Mouse (Mus musculus) kidney, adult 2 months (tissue): ENCODE measurements around the gene Met. TPM values are rescaled to one million over a fixed set of nuclear protein-coding genes. Genes with fewer than 3 reads are reported as not detected.

Experiments used
- DNase-seq: peaks from one replicate; pipeline ENCODE4 v3.0.0; 2021
- H3K27ac ChIP-seq: fragments of 200-500 bp; 2 replicates; pipeline ENCODE4 v1.5.1; 2012; ENCODE audit warnings: low read depth, low read length, control low read depth, inconsistent platforms; ENCODE audit not compliant: insufficient read depth
- H3K27me3 ChIP-seq: fragments of 200-500 bp; replicated peaks from 2 replicates; pipeline ENCODE4 v1.6.1; 2012; ENCODE audit warnings: mild to moderate bottlenecking, moderate library complexity, low read length, inconsistent platforms; ENCODE audit not compliant: control insufficient read depth, insufficient read depth
- H3K36me3 ChIP-seq: fragments of 200-500 bp; 2 replicates; pipeline ENCODE4 v1.6.1; 2012; ENCODE audit warnings: mild to moderate bottlenecking, moderate library complexity, low read length, inconsistent platforms; ENCODE audit not compliant: control insufficient read depth, insufficient read depth
- H3K4me1 ChIP-seq: fragments of 200-500 bp; 2 replicates; pipeline ENCODE4 v1.6.1; 2011; ENCODE audit warnings: low read length; ENCODE audit not compliant: control insufficient read depth, insufficient read depth
- H3K4me3 ChIP-seq: fragments of 200-500 bp; 2 replicates; pipeline ENCODE4 v1.5.1; 2011; ENCODE audit warnings: mild to moderate bottlenecking, low read depth, low read length, control low read depth; ENCODE audit not compliant: insufficient read depth
- CTCF ChIP-seq: fragments of 200-500 bp; conservative IDR thresholded peaks from 2 replicates; pipeline ENCODE4 v1.5.1; 2011; ENCODE audit warnings: low read depth, mild to moderate bottlenecking, control low read depth, low read length, moderate library complexity, mixed read lengths; ENCODE audit not compliant: insufficient read depth, insufficient read length
- POLR2A ChIP-seq: fragments of 200-500 bp; IDR thresholded peaks from one replicate; pipeline ENCODE4 v1.6.1; 2011; ENCODE audit warnings: low read depth, low read length, control low read depth
- WGBS: fragments of 180-500 bp; shearing (Covaris S2); methylation state at CpG from one replicate; pipeline ENCODE4 v1.1.7; 2018; 5-methylcytosine and 5-hydroxymethylcytosine counted together
- polyA plus RNA-seq: library from polyadenylated mRNA; depleted of rRNA; stranded (reverse); fragments of >200 nt; gene quantifications from 2 replicates; pipeline ENCODE4 v1.2.3, GENCODE M21; 2012

The Met gene
- polyA plus RNA-seq, 1 experiment: 31.1 TPM

DNA sequence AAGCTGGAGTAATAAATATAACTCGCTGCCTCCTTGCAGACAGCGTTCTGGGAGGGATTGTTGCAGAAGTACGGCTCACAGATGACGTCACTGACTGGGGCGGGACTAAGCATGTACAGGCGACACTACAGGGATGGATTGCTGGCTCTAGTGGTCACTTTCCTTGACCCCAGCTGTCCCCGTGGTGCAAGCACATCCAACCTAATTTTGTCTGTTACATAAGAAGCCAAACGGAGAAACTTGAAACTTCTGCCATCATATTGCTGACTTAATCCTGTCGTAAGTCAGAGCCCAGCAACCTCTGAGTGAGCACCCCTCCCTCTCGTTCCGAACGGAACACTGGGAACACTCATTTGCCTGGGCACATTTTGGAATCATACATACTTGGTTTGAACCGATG is 120.4 kb downstream of the Met start:
- Histone ChIP-seq H3K4me1 (no peaks in the 10 kb centered on the region; the same call in 1 of the 2 replicates), H3K27ac (no peak overlapping the region), H3K27me3 (no peaks in the 10 kb centered on the region), H3K36me3 (no peaks in the 10 kb centered on the region), H3K4me3 (peak overlapping the region; percentile 14)
- TF ChIP-seq CTCF (no peak), POLR2A (no peak)
- WGBS: 15% methylated on average over 13 of the region's 13 CpGs
- peak; percentile 73 for DNase-seq

DNA sequence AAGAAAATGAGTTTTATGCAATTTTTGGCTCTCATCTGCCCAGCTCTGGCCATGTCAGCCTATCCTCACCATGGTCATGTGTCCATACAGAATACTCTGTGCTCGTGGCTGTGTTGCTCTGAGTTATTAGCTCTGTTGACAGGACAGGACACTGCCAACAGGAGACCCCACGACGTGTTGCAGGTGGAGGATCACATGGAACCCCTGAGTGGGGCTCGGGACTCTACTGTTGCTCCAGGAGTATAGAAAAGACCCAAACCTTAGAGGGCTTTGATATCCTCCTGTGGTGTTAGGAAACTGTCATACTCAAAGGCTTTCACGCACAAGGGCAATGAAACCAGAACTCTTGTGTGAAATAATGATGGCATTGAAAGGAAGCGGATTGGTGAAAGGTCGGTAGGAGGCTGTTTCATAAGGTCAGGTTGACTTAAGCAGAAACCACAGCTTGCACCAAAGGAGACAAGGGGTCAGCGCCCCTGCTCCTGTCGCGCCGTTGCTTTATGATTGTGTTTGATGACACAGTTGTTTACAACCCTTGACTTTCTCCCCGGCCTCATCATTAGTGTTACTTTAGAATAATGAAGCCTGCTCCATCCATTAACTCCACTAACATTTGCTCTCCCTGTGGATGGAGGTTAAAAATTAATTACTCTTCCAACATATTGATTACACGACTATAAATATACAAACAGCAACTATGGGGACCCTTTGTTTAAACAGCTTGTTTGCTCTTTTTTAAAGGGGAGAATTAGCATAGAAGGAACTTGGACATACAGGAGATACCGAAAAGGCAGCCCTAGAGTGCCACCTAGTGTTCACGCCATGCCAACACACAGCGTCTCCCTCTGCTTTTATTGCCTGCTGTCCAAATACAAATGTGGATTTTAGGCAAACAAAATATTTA is 125.7 kb downstream of the Met start:
- Histone ChIP-seq H3K27ac (no peak overlapping the region), H3K27me3 (no peaks in the 10 kb centered on the region), H3K36me3 (no peaks in the 10 kb centered on the region), H3K4me3 (no peak overlapping the region), H3K4me1 (no peaks in the 10 kb centered on the region; the same call in 1 of the 2 replicates)
- WGBS: 22% methylated on average over 16 of the region's 16 CpGs
- DNase-seq: peak; percentile 77
- TF ChIP-seq CTCF (peak; percentile 94), POLR2A (no peak)

DNA sequence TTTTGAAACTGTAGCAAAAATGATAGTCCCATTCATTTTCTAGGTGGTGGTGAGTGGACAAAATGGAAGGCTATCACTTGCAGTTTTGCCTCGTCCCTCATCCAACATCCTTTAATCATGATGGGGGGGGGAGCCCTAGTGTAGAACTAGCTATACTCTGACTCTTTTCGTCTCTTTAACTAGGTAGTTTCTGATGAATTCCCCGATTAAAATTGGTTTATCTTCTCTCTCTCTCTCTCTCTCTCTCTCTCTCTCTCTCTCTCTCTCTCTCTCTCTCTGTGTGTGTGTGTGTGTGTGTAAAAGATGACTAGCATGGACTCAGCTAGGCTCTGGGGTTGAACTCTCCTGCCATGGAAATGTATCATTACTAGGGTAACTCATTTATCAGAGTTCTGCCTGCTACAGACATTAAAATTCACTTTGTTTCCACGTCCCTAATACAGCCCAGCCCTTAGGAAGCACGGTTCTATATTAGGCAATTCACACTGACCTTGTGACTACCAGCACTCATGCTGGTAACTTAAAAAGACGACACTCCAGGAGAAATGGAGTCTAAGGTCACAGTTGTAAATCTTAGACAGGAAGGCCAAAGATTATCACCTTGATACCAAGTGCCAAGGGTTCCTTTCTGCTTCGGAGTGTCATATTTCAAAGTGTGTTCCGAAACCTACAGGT is 126.5 kb downstream of the Met start:
- DNase-seq: no peak
- H3K27me3 ChIP-seq: no peaks in the 10 kb centered on the region
- 35% methylated on average over 8 of the region's 8 CpGs for WGBS
- H3K4me3 ChIP-seq: no peak overlapping the region
- H3K36me3 ChIP-seq: no peaks in the 10 kb centered on the region
- H3K27ac ChIP-seq: no peak overlapping the region
- no peaks in the 10 kb centered on the region; the same call in 1 of the 2 replicates for H3K4me1 ChIP-seq
- TF ChIP-seq POLR2A (no peak), CTCF (no peak)

DNA sequence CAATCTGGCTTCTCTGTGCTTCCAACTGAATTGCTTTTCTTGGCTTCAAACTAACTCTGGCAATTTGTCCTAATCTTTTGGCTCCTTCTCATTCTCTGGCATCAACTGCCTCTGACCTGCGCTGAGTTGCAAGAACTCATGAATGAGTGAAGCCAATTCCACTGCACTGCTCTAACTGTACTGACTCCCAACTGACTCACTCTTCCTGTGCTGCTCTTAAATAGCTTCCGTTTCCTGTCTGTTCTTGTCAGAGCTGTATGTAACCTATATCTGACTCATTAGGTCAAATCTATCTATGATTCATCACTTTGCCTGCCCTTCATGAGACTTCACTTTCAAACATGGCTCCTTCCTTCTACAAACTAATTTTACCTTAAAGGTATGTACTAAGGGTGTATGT is 130.4 kb downstream of the Met start:
- Histone ChIP-seq H3K27ac (no peak overlapping the region), H3K4me1 (no peaks in the 10 kb centered on the region; the same call in 1 of the 2 replicates), H3K4me3 (no peak overlapping the region), H3K27me3 (no peaks in the 10 kb centered on the region), H3K36me3 (no peaks in the 10 kb centered on the region)
- TF ChIP-seq POLR2A (no peak), CTCF (no peak)
- WGBS: 81% methylated on average over 2 of the region's 2 CpGs
- DNase-seq: no peak

DNA sequence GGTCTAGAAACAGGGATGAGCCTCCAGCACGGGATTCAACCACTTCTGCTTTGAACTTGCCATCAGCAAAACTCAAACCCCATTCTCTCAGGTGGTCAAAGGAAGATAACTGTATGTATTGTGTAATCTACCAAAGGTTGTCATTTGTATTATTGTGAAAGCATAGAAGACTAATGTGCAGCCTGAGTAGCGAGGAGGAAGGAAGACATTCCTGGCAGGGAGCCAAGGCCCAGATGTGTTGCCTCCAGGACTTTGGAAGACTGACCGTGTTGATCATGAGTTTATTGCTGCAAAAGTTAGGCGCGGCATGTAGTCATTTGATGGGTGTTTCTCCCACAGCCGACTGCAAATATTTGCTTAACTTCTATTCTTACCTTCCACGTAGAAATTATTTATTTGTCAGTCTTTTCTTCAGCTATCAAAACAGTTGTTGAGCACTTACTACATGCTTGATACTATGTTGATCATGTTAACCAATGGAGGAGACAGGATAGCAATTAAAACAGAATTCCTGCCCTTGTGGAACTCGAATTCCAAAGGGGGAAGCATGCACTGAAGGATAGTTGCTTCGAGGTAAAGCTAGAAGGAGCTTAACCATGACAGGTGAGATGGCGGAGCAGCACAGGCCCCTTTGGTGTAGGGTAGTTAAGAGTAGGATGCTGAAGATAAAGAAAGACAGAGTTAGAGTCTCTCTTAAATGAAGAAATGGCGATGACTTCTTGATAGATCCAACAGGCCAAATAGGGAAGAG is 132.3 kb downstream of the Met start:
- Histone ChIP-seq H3K27ac (no peak overlapping the region), H3K36me3 (no peaks in the 10 kb centered on the region), H3K4me1 (no peaks in the 10 kb centered on the region), H3K4me3 (no peak overlapping the region), H3K27me3 (no peaks in the 10 kb centered on the region)
- 53% methylated on average over 11 of the region's 11 CpGs for WGBS
- peak; percentile 47 for DNase-seq
- no peak for TF ChIP-seq CTCF
- no peak for TF ChIP-seq POLR2A

DNA sequence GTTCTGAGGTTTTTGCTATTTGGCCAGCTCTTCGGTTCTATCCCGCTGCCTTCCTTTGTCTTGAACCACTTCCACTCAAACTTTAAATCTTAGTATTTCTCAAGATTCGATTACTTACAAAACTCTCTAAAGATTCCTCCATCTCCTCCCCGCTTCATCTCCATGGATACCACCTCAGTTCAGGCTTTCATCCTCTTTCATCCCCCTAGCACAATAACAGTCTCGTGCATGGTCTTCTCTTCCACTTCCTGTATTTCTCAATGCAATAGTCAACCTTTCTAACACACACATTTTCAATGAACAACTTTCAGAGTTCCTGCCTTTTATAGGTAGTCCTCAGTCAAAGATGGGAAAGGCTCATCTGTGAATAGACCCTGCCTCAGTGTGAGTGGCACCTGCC is 135.8 kb downstream of the Met start:
- no peak overlapping the region for H3K4me3 ChIP-seq
- WGBS: 89% methylated on average over 5 of the region's 5 CpGs
- TF ChIP-seq CTCF (no peak), POLR2A (no peak)
- H3K27me3 ChIP-seq: no peaks in the 10 kb centered on the region
- no peak overlapping the region for H3K27ac ChIP-seq
- DNase-seq: no peak
- no peaks in the 10 kb centered on the region for H3K36me3 ChIP-seq
- H3K4me1 ChIP-seq: no peaks in the 10 kb centered on the region

DNA sequence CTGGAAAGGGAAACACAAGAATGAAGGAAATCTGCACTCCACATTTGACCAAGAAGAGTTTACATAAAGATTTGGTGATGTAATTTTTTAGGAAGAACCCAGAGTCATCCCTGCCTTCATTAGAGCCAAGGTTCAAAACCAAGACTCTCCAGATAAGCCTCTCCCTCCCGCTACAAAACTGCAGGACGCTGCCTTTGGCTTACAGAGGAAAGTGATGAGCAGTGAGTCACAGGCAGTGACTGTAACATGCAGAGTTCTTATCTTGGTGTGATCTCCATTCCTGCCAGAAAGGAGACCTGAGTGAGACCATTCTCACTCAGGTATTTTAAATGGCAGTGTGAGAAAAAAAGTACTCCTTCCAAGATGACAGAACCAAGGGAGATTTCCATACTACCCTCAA is 137.9 kb downstream of the Met start:
- Histone ChIP-seq H3K36me3 (no peaks in the 10 kb centered on the region), H3K27me3 (no peaks in the 10 kb centered on the region), H3K4me1 (no peaks in the 10 kb centered on the region), H3K4me3 (no peak overlapping the region), H3K27ac (no peak overlapping the region)
- WGBS: 78% methylated on average over 2 of the region's 2 CpGs
- no peak for DNase-seq
- TF ChIP-seq CTCF: no peak
- TF ChIP-seq POLR2A: no peak
